Mouse (Mus musculus) erythroblast, embryonic 14.5 days (primary cell): Measurements from ENCODE around the gene Fndc7.

ENCODE experiments used
- GATA1 ChIP-seq: IDR thresholded peaks from 2 replicates; pipeline ENCODE4 v1.6.1; 2012; ENCODE audit warnings: low read length, inconsistent platforms, mixed read lengths
- TAL1 ChIP-seq: IDR thresholded peaks from 3 replicates; pipeline ENCODE4 v1.6.1; 2012; ENCODE audit warnings: low read length, inconsistent platforms, mixed read lengths

DNA sequence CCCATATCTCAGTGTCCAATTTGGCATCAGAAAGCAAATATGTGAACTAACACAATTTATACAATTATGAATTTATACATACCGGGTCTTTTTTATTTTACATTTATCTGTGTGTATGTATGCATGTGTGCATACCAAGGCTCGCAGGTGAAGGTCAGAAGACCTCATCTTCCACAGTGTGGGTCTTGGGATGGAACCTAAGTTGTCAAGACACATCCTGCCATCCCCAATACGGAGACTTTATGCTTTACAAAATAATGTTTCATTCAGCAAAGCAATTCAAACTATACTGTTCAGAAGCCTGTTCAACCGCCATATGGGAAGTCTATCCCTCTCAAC is 49.1 kb downstream of the Fndc7 start:
- TF ChIP-seq GATA1, result no peak
- TF ChIP-seq TAL1, result no peak
